Mouse (Mus musculus): ENCODE results near the gene Atp6v1g2.

Atp6v1g2 gene

DNA sequence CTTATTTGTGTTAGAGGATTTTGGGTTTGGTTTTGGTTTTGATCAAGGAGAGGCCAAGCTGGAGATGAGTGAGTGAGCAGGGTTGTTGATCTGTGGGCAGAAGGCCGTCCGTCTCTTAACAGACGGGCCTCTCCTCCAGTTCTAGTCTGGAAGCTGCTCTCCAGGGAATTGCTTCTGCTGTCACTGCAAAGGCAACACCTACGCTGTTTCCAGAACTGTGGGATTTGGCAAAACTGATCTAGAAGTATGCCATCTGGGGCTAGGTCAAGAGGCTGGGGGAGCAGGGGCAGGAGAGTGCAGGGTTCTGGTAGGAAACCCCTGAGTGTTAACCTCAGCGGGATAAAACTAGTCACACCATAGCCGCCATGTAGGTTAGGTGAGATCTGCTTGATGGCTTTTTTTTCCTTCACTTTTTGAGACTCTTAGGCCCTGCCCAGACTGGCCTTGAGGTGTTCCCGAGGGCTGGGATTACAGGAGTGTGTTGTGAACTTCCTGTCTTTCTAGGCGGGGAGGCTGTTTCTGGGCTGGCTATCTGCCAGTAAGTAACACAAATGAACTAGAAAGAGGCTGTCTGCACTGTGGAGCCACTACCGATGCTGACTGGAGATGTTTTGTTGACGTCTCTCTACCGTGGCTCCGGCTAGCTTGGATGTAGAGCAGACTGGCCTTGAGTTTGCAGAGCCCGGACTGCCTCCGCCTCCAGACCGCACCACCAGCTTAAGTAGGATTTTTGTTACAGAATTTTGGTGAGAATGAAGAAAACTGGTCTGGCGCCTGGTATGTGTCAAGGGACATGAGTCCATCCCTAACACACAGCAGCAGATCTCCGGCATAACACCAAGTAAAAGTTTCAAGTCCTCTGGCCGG is at the start of gene Atp6v1g2:
Atp6v1g2 (plus strand) TSS at position 547 of the 867 bp plus-strand sequence.
- no peak for DNase-seq (ENCODE audit: low spot score in 2 of 2)

DNA sequence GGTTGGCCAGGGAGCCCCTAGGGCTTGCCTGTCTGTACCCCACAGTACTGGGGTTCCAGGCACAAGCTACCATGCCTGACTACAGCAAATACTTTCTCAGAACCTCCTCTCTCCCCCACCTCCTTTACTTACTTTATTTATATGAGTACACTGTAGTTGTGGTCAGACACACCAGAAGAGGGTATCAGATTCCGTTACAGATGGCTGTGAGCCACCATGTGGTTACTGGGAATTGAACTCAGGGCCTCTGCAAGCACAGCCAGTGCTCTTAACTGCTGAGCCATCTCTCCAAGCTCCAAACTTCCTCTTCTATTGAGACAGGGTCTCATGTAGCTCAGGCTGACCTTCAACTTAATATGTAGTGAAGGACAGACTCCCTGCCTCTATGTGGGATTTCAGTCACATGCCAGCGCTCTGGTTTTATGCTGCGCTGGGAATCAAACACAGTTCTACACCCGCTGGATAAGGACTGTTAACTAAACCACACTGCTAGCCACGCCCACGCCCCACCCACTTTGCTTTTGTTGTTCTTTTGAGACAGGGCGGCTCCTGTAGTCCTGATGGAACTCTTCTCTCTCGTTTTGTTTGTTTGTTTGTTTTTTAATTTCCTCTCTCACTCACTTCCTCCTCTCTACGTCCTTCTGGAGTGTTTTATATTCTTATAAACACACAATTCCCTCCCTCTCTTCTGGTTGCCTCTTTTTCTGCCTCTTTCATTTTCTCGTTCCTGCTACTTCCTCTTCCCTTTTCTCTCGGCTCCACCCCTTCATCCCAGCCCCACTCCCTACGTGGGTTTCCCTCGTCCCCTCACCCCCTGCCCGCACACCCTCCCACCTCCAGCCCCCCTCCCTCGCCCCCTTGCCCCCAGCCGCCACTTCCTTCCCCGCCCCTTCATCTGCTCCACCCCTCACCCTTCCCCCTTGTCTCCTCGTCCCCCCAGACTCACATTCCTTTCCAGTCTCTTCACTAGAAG is 47.5 kb upstream of the Atp6v1g2 start:
- peak in 1 of 2 experiments; percentile 24 for DNase-seq (ENCODE audit: low spot score in 2 of 2)

DNA sequence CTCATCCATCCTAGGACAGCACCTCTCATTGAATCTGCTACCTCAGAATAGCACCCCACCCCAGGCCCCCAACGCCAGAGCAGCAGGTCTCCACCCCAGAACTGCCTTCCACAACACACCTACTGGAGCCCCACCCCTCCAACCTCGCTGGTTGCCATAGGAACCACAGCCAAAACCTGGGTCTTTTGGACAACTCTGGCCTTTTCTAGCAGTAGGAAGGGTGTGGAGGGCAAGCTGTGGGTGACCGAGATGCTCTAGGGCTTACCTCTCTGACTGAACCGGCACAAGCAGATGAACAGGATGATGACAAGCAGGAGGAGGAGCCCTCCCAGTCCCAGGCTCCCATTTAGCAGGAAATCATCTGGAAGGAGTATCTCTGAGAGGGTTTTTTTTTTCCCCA is 46.8 kb upstream of the Atp6v1g2 start:
- no peak for DNase-seq (ENCODE audit: low spot score in 2 of 2)

DNA sequence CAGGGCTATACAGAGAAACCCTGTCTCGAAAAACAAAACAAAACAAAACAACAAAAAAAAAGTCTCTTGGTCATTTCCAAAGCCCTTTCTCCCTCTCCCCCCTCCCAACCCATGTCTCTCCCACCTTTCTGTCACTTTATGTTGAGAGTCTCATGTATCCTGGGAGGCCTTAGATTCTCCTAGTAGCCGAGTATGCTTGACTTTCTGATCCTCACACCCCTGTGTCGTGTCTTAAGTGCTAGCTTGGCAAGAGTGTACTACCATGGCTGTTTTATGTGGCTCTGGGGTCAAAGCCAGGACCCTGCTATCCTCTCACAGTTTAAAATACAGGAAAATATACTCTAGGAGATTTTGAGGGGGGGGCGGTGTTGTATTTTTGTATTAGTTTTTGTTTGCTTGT is 46.1 kb upstream of the Atp6v1g2 start:
- no peak for DNase-seq (ENCODE audit: low spot score in 2 of 2)

DNA sequence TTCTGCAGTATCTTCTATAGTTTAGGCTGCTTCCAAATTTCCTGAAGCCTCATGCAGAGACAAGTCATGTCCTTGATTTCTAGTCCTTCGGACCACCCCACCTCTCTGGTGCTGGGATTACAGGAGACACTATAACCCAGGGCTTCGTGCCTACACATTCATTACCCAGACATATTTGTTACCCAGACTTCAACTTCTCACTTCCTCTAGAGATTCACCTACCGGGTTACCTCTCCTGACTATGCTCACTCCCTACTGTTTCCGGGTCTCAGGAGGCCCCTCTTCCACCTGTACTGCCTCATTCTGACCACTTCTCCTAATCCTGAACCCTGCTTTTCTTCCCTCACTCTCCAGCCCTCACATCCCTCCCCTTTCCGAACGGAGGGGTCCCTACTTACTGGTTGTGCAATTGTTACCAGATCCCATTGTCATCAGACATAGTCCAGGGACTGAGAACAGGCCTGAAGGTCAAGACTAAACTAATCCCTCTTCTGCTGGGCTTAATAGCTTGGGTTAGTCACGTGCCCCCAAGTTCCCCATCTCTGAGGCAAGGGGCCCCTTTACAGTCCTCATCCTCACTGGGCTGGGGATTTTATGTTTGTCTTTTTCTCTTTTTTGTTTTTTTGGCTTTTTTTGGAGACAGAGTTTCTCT is 45.4 kb upstream of the Atp6v1g2 start, which contains the start of gene Lst1:
Lst1 (minus strand) TSS at position 481 of the 652 bp plus-strand sequence.
- DNase-seq (ENCODE audit: low spot score in 2 of 2) = no peak

DNA sequence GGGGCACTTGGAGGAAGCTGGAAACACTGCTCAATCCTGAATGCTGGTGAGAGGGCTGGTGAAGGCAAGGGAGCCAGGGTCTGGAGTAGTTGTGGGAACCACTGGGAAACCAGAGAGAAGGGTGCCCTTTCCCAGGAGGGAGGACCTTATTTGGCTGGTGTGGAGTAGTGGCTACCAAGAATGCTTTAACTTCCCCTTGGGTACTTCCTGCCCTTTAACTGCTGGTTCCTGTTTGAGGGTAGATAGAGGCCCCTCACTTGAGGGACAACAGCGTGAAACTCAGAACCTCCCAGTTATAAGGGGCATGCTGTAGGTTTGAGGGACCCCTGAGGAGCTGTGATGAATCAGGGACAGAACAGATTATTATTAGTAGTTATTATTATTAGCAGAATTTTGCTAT is 44.3 kb upstream of the Atp6v1g2 start:
- no peak for DNase-seq (ENCODE audit: low spot score in 2 of 2)

DNA sequence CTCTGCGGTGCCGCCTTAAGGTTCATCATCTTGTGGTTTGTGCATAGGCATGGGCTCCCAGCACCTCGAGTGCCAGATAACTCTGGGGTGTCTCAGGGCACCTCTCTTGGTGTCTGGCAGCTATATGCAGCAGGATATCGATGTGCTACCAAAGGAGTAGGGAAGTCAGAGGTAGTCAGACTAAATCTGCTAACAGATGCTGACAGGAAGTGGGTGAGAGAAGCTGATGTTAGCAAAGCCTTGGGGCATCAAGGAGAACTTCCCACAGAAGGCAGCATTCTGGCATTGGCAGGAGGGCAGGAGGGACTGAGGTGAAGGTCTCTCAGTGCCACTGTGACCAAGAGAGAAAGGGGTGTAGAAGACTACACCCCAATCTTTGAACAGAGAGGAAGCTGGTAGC is 43.4 kb upstream of the Atp6v1g2 start:
- no peak for DNase-seq (ENCODE audit: low spot score in 2 of 2)

DNA sequence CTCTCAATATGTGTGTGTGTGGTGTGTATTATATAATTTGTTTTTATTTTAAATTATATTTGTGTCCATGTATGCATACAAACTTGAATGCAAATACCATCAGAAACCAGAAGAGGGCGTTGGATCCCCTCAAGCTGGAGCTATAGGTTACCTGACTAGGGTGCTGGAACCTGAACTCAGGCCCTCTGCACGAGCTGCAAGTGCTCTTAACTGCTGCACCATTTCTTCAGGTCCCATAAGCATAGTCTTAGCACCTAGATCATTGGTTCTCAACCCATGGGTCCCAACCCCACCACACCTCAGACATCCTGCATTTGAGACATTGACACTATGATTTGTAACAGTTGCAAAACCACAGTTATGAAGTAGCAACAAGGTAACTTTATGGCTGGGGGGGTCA is 41.7 kb upstream of the Atp6v1g2 start:
- no peak for DNase-seq (ENCODE audit: low spot score in 2 of 2)

DNA sequence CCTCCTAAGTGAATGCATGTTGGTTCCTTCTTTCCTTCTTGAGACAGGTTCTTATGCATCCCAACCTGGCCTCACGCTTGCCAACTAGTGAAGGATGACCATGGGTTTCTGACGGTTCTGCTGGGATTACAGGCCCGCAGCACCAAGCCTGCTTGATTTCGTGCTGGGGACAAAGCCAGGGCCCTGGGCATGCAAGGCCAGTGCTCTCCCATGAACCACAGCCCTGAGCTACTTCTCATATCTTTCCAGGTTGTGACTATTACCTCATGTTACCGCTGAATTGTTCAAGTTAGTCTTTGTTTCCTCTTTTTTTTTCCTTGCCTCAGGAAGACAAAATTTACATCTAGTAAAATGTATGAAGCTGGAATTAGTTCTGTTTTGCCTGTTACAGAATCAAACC is 40.5 kb upstream of the Atp6v1g2 start:
- DNase-seq (ENCODE audit: low spot score in 2 of 2) = no peak

DNA sequence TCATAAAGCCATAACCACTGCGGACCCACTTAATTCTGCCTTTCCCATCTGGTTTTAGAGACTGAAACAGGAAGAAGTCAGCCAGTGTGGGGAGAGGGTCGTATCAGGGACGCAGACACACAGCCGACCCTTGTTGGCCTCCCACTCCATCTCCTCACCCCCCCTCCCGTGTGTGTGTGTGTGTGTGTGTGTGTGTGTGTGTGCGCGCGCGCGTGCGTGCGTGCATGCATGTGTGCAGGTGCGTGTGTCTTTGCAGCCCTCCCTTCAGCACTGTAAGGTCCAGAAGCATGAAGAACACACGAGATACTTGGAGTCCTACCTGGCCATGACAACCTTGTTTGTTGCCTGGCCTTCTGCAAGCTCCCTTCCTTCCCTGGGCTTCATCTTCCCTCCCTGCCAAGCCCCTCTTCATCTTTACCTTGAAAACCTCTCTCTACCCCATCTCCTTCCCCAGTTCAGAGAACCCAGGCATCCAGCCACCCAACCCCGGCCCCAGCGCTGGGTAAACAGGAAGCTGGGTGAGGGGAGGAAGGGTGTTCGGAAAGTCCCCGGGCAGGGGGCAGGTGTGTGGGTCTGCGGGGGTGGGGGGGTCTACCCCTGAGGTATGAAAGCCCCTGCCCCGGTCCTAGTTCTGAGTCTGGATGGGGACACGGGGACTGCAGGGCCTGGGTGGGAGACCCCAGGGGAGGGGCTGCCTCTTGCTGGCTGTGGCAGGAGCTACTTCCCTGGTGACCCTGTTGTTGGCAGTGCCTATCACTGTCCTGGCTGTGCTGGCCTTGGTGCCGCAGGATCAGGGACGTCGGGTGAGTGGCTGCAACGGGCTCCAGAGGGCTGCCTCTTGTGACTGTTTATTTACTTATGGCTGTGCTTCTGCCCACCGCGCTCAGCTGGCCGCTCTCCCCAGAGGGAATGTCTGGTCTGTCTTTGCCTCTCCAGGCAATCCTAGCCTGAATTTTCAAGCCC is 39.3 kb upstream of the Atp6v1g2 start, which contains the start of gene Ltb:
Ltb (plus strand) TSS at position 559 of the 963 bp plus-strand sequence.
- DNase-seq (ENCODE audit: low spot score in 2 of 2) = no peak

DNA sequence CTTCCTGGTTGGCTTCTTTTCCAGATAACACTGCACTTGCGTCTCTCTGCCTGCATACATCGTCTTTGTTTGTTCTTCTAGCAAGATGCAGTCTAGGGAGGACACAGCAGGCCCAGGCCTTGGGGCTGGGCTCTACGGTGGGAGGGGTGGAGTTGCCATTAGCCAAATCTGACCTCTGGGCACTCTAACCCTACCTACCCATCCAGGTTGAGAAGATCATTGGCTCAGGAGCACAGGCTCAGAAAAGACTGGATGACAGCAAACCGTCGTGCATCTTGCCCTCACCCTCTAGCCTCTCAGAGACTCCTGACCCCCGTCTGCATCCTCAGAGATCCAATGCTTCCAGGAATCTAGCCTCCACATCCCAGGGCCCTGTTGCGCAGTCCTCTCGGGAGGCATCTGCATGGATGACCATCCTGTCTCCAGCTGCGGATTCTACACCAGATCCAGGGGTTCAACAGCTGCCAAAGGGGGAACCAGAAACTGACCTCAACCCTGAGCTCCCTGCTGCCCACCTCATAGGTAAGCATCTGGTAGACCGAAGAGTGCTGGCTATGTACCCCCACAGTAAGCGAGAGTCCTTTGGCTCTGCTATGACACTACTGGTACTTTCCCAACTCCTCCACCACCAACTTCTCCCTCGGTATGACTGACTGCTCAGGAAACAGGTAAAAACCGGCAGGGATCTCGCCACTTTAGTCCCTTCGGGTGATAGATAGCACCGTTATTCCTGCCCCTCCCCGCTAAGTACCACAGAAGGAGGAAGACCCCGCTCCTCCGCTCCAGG is 38.4 kb upstream of the Atp6v1g2 start:
- no peak for DNase-seq (ENCODE audit: low spot score in 2 of 2)

DNA sequence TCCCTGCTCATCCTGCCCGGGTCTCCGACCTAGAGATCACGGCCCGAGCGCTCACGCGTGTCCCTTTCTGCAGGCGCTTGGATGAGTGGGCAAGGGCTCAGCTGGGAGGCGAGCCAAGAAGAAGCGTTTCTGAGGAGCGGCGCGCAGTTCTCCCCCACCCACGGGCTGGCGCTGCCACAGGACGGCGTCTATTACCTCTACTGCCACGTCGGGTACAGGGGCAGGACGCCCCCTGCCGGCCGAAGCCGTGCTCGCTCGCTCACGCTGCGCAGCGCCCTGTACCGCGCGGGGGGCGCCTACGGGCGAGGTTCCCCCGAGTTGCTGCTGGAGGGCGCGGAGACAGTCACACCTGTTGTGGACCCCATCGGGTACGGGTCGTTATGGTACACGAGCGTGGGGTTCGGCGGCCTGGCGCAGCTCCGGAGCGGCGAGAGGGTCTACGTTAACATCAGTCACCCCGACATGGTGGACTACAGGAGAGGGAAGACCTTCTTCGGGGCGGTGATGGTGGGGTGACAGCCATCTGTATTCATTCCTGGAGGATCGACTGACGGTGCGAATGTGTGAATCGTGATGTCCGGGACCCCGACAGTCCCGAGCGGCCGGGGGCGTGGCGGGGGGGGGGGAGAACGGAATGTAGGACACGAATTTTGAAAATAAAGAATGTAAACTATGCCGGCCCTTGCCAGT is 37.7 kb upstream of the Atp6v1g2 start:
- peak; percentile 61 to 77 for DNase-seq (ENCODE audit: low spot score in 2 of 2)

DNA sequence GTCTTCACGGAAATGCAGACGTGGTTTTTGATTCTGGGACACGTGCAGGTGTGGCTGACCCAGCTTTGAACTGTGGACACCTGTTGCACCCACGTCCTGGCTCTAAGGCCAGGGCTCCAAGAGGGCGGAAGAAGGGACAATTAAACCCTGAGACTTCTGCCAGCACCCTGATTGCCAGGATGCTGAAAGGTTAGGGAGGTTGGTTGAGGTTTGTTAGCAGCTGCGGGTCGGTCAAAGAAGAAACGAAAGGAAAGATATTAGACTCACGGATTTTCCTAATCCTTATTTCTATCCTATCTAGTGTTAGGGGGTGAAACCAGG is 37.2 kb upstream of the Atp6v1g2 start:
- DNase-seq (ENCODE audit: low spot score in 2 of 2) = no peak

DNA sequence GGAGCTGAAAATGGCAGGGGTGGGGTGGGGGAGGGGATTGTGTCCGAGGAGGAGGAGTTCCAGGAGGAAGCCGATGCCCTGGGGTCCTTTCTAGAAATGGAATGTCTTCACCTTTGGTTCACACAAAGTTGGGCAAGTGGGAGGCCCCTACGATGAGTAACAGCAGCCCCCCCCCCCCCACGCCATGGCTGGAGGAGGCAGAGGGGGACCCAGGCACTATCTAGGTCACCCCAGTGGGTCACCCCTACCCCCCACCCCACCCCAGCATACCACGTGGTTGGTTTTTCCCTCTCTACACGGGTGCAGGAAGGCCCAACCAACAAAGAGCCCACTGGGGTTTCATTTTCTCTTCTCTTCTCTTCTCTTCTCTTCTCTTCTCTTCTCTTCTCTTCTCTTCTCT is 36.3 kb upstream of the Atp6v1g2 start:
- no peak for DNase-seq (ENCODE audit: low spot score in 2 of 2)

DNA sequence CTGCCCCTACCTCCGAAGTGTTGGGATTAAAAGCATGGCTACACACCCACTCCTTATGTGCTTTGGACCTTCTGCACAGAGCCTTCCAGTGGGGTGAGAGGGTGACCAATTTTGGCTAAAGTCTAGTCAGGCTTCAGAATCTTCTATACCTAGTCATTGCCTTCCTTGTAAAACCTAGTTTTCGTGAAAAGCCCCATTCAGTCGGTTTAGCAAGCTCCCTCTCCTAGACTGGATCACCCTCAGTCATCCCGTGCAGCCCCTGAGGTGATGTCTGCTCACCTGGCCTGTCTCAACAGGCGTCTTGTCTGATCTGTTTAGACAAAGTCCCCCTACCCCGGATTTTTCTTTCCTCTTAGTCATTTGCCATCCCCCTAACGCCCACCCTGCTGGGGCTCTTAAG is 35.4 kb upstream of the Atp6v1g2 start:
- no peak for DNase-seq (ENCODE audit: low spot score in 2 of 2)

DNA sequence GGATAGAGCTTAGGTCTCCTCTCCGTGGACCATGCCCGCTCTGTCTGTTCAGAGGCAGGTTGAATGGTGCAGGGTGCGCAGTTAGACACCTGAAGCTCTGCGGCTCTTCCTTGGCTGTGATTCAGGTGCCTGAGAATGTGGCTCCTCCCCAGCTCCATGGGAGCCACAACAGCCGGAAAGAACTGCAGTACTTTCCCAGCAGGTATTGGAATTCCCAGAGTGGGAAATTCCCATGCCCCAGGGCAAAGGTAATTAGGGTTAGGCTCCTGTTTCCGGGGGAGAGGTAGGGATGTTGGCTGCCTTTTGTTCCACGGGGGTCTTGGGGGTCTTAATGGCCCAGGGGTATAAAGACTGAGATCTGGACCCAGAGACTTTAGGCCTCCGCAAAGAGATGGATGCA is 34.5 kb upstream of the Atp6v1g2 start:
- no peak for DNase-seq (ENCODE audit: low spot score in 2 of 2)

DNA sequence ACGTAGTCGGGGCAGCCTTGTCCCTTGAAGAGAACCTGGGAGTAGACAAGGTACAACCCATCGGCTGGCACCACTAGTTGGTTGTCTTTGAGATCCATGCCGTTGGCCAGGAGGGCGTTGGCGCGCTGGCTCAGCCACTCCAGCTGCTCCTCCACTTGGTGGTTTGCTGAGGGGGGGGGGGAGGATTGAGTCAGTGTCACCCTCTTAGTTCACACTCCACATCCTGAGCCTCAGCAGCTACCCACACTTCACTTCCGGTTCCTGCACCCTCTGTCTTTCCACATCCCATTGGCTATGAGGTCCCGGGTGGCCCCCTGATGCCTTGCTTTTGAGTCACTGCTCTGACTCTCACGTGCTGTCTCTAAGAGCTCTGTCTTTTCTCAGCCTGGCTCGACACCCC is 33.1 kb upstream of the Atp6v1g2 start:
- DNase-seq (ENCODE audit: low spot score in 2 of 2) = no peak

DNA sequence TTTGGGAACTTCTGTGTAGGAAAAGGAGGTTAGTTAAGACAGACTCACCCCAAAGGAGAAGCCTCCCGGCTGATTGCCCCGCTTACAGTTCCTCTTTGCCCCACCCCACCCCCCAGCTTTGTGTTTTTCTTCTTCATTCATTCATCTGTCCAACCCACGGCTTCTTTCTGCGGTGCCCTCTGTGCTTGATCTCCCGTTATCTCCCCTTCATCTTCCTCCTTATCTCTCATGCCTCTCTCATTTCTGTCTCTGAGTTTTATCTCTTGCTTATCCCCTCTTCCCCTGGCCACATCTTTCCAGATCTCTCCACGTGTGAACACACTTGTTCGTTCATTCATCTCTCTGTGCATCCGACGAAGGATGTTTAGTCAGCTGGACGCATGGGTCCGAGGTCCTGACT is 32.3 kb upstream of the Atp6v1g2 start:
- DNase-seq (ENCODE audit: low spot score in 2 of 2) = no peak

DNA sequence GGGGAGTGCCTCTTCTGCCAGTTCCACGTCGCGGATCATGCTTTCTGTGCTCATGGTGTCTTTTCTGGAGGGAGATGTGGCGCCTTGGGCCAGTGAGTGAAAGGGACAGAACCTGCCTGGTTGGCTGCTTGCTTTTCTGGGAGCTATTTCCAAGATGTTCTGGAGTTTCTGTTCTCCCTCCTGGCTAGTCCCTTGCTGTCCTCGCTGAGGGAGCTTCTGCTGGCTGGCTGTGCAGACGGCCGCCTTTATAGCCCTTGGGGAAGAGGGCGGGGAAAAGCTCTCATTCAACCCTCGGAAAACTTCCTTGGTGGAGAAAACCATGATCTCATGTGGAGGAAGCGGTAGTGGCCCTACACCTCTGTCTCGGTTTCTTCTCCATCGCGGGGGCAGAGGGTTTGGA is 31.7 kb upstream of the Atp6v1g2 start, which contains the start of gene Tnf:
Tnf (minus strand) TSS at position 221 of the 400 bp plus-strand sequence.
- DNase-seq (ENCODE audit: low spot score in 2 of 2) = no peak

Data from cerebellum, postnatal 4 days (tissue).